Mouse (Mus musculus) central nervous system, embryonic 11.5 days (tissue): Measurements from ENCODE around the gene Nup93. TPM values are rescaled to one million over a fixed set of nuclear protein-coding genes. Genes with fewer than 3 reads are reported as not detected.

ENCODE experiments used
- polyA plus RNA-seq: library from polyadenylated mRNA; depleted of rRNA; stranded (reverse); fragments of >200 nt; gene quantifications from 2 replicates; pipeline ENCODE4 v1.2.3, GENCODE M21; 2012; rRNA removed

The Nup93 gene
- polyA plus RNA-seq: 71.6 and 75.1 TPM in 2 replicates

GRCm38 (mm10) chr8:94214252-94215173 lies at the start of gene Nup93:
Nup93 (plus strand) TSS chr8:94214564.

GRCm38 (mm10) chr8:94172075-94172808 lies 42.1 kb upstream of the Nup93 start, which contains the start of gene Mt2:
Mt2 (plus strand) TSS chr8:94172664.

GRCm38 (mm10) chr8:94178857-94179712 lies 35.3 kb upstream of the Nup93 start, which contains the start of gene Mt1:
Mt1 (plus strand) TSS chr8:94179082.

GRCm38 (mm10) chr8:94328932-94329728 lies 114.8 kb downstream of the Nup93 start, which contains the start of gene Slc12a3:
Slc12a3 (plus strand) TSS chr8:94329201.

Other genes starting within 250 kb of the Nup93 start
- gene Amfr, start 201.7 kb upstream of the Nup93 start, polyA plus RNA-seq: 57.7 and 102 TPM in 2 replicates
- 120 and 128 TPM in 2 replicates for gene Nudt21, start 177.5 kb upstream of the Nup93 start, polyA plus RNA-seq
- gene Ogfod1, start 177.4 kb upstream of the Nup93 start, polyA plus RNA-seq: 11.6 and 12.8 TPM in 2 replicates
- gene Bbs2, start 115.6 kb upstream of the Nup93 start, polyA plus RNA-seq: 32.4 and 40.3 TPM in 2 replicates
- not detected in 2 replicates for gene Mt4, start 77.4 kb upstream of the Nup93 start, polyA plus RNA-seq
- 17.6 and 43.8 TPM in 2 replicates for gene Mt3, start 62.0 kb upstream of the Nup93 start, polyA plus RNA-seq
- gene Mt2, start 41.9 kb upstream of the Nup93 start, polyA plus RNA-seq: 77.3 and 176 TPM in 2 replicates
- 102 and 190 TPM in 2 replicates for gene Mt1, start 35.5 kb upstream of the Nup93 start, polyA plus RNA-seq
- gene Slc12a3, start 114.6 kb downstream of the Nup93 start, polyA plus RNA-seq: 0.19 TPM in 2 replicates
- gene Herpud1, start 171.9 kb downstream of the Nup93 start, polyA plus RNA-seq: 39.4 and 39.8 TPM in 2 replicates
- gene Nlrc5, start 219.8 kb downstream of the Nup93 start, polyA plus RNA-seq: 0.04 and 0.15 TPM in 2 replicates